Mouse (Mus musculus) testis, adult 2 months (tissue): Measurements from ENCODE around the gene Tbc1d9.

Experiments used
- CTCF ChIP-seq: fragments of 200-500 bp; IDR thresholded peaks from 2 replicates; pipeline ENCODE4 v1.5.1; 2012; ENCODE audit warnings: low read depth, mild to moderate bottlenecking, inconsistent platforms, low read length, moderate library complexity; ENCODE audit not compliant: control insufficient read depth, insufficient read depth, insufficient replicate concordance
- POLR2A ChIP-seq: fragments of 200-500 bp; IDR thresholded peaks from 2 replicates; pipeline ENCODE4 v1.6.1; 2012; ENCODE audit warnings: low read depth, mild to moderate bottlenecking, inconsistent platforms, low read length, moderate library complexity; ENCODE audit not compliant: control insufficient read depth

- TF ChIP-seq POLR2A (no peak), CTCF (no peak)
These were observed 51.4 kb downstream of the Tbc1d9 start for GRCm38 (mm10) chr8:83216520-83216919.
